Mouse (Mus musculus) E14TG2a.4 (cell line): ENCODE data around the gene Rnasel.

Experiments
- CTCF ChIP-seq: conservative IDR thresholded peaks from 2 replicates; pipeline ENCODE4 v1.5.1; 2014; ENCODE audit warnings: low read length
- NANOG ChIP-seq: IDR thresholded peaks from 2 replicates; pipeline ENCODE4 v1.6.1; 2014; ENCODE audit warnings: borderline replicate concordance, low read length, mixed read lengths
- POU5F1 ChIP-seq: IDR thresholded peaks from 2 replicates; pipeline ENCODE4 v1.6.1; 2014; ENCODE audit warnings: low read length, borderline replicate concordance

GRCm38 (mm10) chr1:153723426-153723825 is 25.8 kb upstream of the Rnasel start:
- TF ChIP-seq CTCF (no peak), NANOG (no peak), POU5F1 (no peak)
